Mouse (Mus musculus): Measurements from ENCODE around the gene Klhdc7b. TPM values are rescaled to one million over a fixed set of nuclear protein-coding genes. Genes with fewer than 3 reads are reported as not detected.
A peak's percentile ranks its signal among the peaks of the same experiment; 100 is the strongest.

The Klhdc7b gene
- polyA plus RNA-seq, 1 experiment from 2014 or later = 0.04 TPM

GRCm38 (mm10) chr15:89353837-89354236, 30.9 kb upstream of the Klhdc7b start:
- Histone ChIP-seq H3K4me2 (ENCODE audit: low read depth, low read length) (no peak overlapping the region), H3K36me3 (ENCODE audit: control insufficient read depth, insufficient read depth, low read length) (peaks cover 14% of the 10 kb centered on the region), H3K4me1 (ENCODE audit: control insufficient read depth, insufficient read depth, low read length) (peaks cover 13% of the 10 kb centered on the region), H3K27ac (ENCODE audit: low read length) (no peak overlapping the region), H3K9ac (ENCODE audit: low read length) (0 out of 2 replicates have a peak overlapping the region, but pooled peaks have one; percentile 32), H3K4me3 (replicated peaks; ENCODE audit: low read length) (no peak overlapping the region), H3K27me3 (ENCODE audit: control insufficient read depth, insufficient read depth, low read length) (no peaks in the 10 kb centered on the region), H3K9me3 (replicated peaks; ENCODE audit: control insufficient read depth, low read length) (no peaks in the 10 kb centered on the region)
- ATAC-seq (ENCODE audit: insufficient read depth, low FRiP score) = no peak
- WGBS = 92% methylated on average over 16 of the region's 16 CpGs

- Histone ChIP-seq H3K36me3 (ENCODE audit: control insufficient read depth, insufficient read depth, low read length) (peaks cover 14% of the 10 kb centered on the region), H3K9me3 (replicated peaks; ENCODE audit: control insufficient read depth, low read length) (no peaks in the 10 kb centered on the region), H3K4me3 (replicated peaks; ENCODE audit: low read length) (peak overlapping the region; percentile 86), H3K4me1 (ENCODE audit: control insufficient read depth, insufficient read depth, low read length) (peaks cover 13% of the 10 kb centered on the region), H3K27me3 (ENCODE audit: control insufficient read depth, insufficient read depth, low read length) (no peaks in the 10 kb centered on the region), H3K9ac (ENCODE audit: low read length) (peak overlapping the region; percentile 86), H3K4me2 (ENCODE audit: low read depth, low read length) (peak overlapping the region; percentile 96), H3K27ac (ENCODE audit: low read length) (no peak overlapping the region)
- 69% methylated on average over 7 of the region's 7 CpGs for WGBS
- ATAC-seq (ENCODE audit: insufficient read depth, low FRiP score) = no peak
Observed at GRCm38 (mm10) chr15:89354455-89354854, 30.3 kb upstream of the Klhdc7b start.

- under 1% methylated on average over 64 of the region's 64 CpGs for WGBS
- peak within 1 kb of the TSS; percentile 96 for H3K4me2 ChIP-seq (ENCODE audit: low read depth, low read length)
- H3K36me3 ChIP-seq (ENCODE audit: control insufficient read depth, insufficient read depth, low read length) = peaks cover 17% of the 10 kb centered on the region
- no peaks in the 10 kb centered on the region for H3K9me3 ChIP-seq (replicated peaks; ENCODE audit: control insufficient read depth, low read length)
- peak within 1 kb of the TSS; percentile 86 for H3K4me3 ChIP-seq (replicated peaks; ENCODE audit: low read length)
- H3K4me1 ChIP-seq (ENCODE audit: control insufficient read depth, insufficient read depth, low read length) = peaks cover 13% of the 10 kb centered on the region
- peak within 1 kb of the TSS; percentile 86 for H3K9ac ChIP-seq (ENCODE audit: low read length)
- peak; percentile 92 for ATAC-seq (ENCODE audit: insufficient read depth, low FRiP score)
- H3K27me3 ChIP-seq (ENCODE audit: control insufficient read depth, insufficient read depth, low read length) = no peaks in the 10 kb centered on the region
- H3K27ac ChIP-seq (ENCODE audit: low read length) = peak within 1 kb of the TSS; percentile 96
Observed at GRCm38 (mm10) chr15:89355241-89356187, 29.2 kb upstream of the Klhdc7b start, which contains the start of the genes Lmf2 and Ncaph2. TSS of gene Lmf2 (minus strand) at chr15:89355659. TSS of gene Ncaph2 (plus strand) at chr15:89355719.

GRCm38 (mm10) chr15:89356372-89356771, 28.3 kb upstream of the Klhdc7b start:
- Histone ChIP-seq H3K4me2 (ENCODE audit: low read depth, low read length) (peak overlapping the region; percentile 77), H3K36me3 (ENCODE audit: control insufficient read depth, insufficient read depth, low read length) (peaks cover 24% of the 10 kb centered on the region), H3K27ac (ENCODE audit: low read length) (peak overlapping the region; percentile 96), H3K4me3 (replicated peaks; ENCODE audit: low read length) (peak overlapping the region; percentile 86), H3K9ac (ENCODE audit: low read length) (peak overlapping the region; percentile 86), H3K4me1 (ENCODE audit: control insufficient read depth, insufficient read depth, low read length) (peaks cover 13% of the 10 kb centered on the region), H3K27me3 (ENCODE audit: control insufficient read depth, insufficient read depth, low read length) (no peaks in the 10 kb centered on the region), H3K9me3 (replicated peaks; ENCODE audit: control insufficient read depth, low read length) (no peaks in the 10 kb centered on the region)
- peak; percentile 75; the same call in 1 of the 2 replicates for ATAC-seq (ENCODE audit: insufficient read depth, low FRiP score)
- WGBS = under 1% methylated on average over 15 of the region's 15 CpGs

GRCm38 (mm10) chr15:89358784-89359183, 25.9 kb upstream of the Klhdc7b start:
- Histone ChIP-seq H3K9me3 (replicated peaks; ENCODE audit: control insufficient read depth, low read length) (no peaks in the 10 kb centered on the region), H3K36me3 (ENCODE audit: control insufficient read depth, insufficient read depth, low read length) (peaks cover 16% of the 10 kb centered on the region), H3K4me2 (ENCODE audit: low read depth, low read length) (no peak overlapping the region), H3K27me3 (ENCODE audit: control insufficient read depth, insufficient read depth, low read length) (no peaks in the 10 kb centered on the region), H3K4me1 (ENCODE audit: control insufficient read depth, insufficient read depth, low read length) (peaks cover 13% of the 10 kb centered on the region), H3K4me3 (replicated peaks; ENCODE audit: low read length) (no peak overlapping the region), H3K27ac (ENCODE audit: low read length) (no peak overlapping the region), H3K9ac (ENCODE audit: low read length) (no peak overlapping the region)
- ATAC-seq (ENCODE audit: insufficient read depth, low FRiP score) = no peak
- WGBS = 73% methylated on average over 3 of the region's 3 CpGs

DNA sequence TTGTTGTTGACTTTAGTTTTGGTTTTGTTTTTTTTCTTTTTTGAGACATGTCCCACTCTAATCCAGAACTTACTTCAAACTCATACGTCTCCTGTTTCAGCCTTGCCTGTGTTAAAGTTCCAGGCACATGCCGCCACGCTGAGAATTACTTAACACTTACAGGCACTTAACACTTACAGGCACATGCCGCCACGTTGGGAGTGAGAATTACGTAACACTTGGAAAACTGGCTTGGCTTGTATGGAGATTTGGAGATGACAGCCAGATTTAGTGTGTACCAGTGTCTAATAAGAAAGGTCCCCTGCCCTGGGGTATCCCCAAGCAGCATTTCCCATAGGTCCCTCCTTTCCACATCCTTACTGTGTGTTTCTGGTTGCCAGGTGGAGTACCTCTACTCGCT, 21.7 kb upstream of the Klhdc7b start:
- Histone ChIP-seq H3K9me3 (replicated peaks; ENCODE audit: control insufficient read depth, low read length) (no peaks in the 10 kb centered on the region), H3K4me2 (ENCODE audit: low read depth, low read length) (no peak overlapping the region), H3K27ac (ENCODE audit: low read length) (no peak overlapping the region), H3K4me1 (ENCODE audit: control insufficient read depth, insufficient read depth, low read length) (0 out of 2 replicates have a peak, but pooled peaks cover 3% of the 10 kb centered on the region), H3K4me3 (replicated peaks; ENCODE audit: low read length) (no peak overlapping the region), H3K27me3 (ENCODE audit: control insufficient read depth, insufficient read depth, low read length) (no peaks in the 10 kb centered on the region), H3K9ac (ENCODE audit: low read length) (no peak overlapping the region), H3K36me3 (ENCODE audit: control insufficient read depth, insufficient read depth, low read length) (peaks cover 38% of the 10 kb centered on the region)
- 83% methylated on average over 7 of the region's 7 CpGs for WGBS
- no peak for ATAC-seq (ENCODE audit: insufficient read depth, low FRiP score)

GRCm38 (mm10) chr15:89365141-89365551, 19.6 kb upstream of the Klhdc7b start:
- no peaks in the 10 kb centered on the region for H3K9me3 ChIP-seq (replicated peaks; ENCODE audit: control insufficient read depth, low read length)
- no peak overlapping the region for H3K9ac ChIP-seq (ENCODE audit: low read length)
- no peaks in the 10 kb centered on the region for H3K4me1 ChIP-seq (ENCODE audit: control insufficient read depth, insufficient read depth, low read length)
- ATAC-seq (ENCODE audit: insufficient read depth, low FRiP score) = no peak
- H3K36me3 ChIP-seq (ENCODE audit: control insufficient read depth, insufficient read depth, low read length) = peaks cover 55% of the 10 kb centered on the region
- 89% methylated on average over 4 of the region's 4 CpGs for WGBS
- H3K27ac ChIP-seq (ENCODE audit: low read length) = no peak overlapping the region
- no peak overlapping the region for H3K4me3 ChIP-seq (replicated peaks; ENCODE audit: low read length)
- no peaks in the 10 kb centered on the region for H3K27me3 ChIP-seq (ENCODE audit: control insufficient read depth, insufficient read depth, low read length)
- H3K4me2 ChIP-seq (ENCODE audit: low read depth, low read length) = no peak overlapping the region

DNA sequence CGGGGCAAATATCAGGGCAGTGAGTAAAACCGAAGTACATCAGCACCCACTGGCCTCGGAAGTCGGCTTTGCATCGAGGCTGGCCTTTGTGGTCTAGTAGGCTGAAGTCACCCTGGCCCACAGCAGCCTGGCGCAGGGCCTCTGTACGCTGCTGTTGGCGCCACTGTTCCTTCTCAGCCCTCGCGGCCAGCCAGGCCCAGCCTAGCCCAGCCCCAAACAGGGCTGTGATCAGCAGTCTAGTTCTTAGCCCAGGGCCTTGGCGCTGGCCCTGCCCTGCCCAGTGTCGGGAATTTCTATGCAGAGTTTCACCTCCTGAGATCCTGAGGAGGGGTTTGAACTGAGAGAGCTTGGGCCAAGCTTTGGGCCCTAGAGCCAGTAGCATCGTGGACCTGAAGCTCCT, 12.6 kb upstream of the Klhdc7b start:
- Histone ChIP-seq H3K27me3 (ENCODE audit: control insufficient read depth, insufficient read depth, low read length) (peaks cover 11% of the 10 kb centered on the region), H3K9me3 (replicated peaks; ENCODE audit: control insufficient read depth, low read length) (no peaks in the 10 kb centered on the region), H3K4me2 (ENCODE audit: low read depth, low read length) (no peak overlapping the region), H3K4me3 (replicated peaks; ENCODE audit: low read length) (no peak overlapping the region), H3K9ac (ENCODE audit: low read length) (no peak overlapping the region), H3K4me1 (ENCODE audit: control insufficient read depth, insufficient read depth, low read length) (peaks cover 10% of the 10 kb centered on the region; the same call in 1 of the 2 replicates), H3K36me3 (ENCODE audit: control insufficient read depth, insufficient read depth, low read length) (peaks cover 39% of the 10 kb centered on the region), H3K27ac (ENCODE audit: low read length) (no peak overlapping the region)
- ATAC-seq (ENCODE audit: insufficient read depth, low FRiP score) = no peak
- 85% methylated on average over 13 of the region's 13 CpGs for WGBS

DNA sequence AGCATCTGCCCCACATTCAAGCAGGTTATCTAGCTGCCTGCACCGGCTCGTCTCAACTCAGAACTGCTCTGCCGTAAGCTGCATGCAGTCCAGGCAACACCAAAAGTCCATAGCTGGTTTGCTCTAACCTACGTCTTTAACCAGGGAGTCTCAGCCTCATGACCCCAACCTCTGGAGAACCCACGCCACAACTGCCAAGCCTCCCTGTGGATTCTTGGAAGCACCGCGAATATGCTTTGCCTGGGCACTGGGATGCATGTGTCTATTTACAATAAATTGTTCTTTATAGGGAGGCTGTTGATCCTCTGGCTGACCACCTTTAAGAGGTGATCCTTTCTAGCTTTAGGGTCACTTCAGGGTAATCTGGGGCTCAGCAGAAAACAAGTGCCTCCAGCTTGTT, 12.2 kb upstream of the Klhdc7b start:
- H3K9ac ChIP-seq (ENCODE audit: low read length) = peak overlapping the region; percentile 90
- peak overlapping the region; percentile 87 for H3K4me2 ChIP-seq (ENCODE audit: low read depth, low read length)
- H3K4me3 ChIP-seq (replicated peaks; ENCODE audit: low read length) = peak overlapping the region; percentile 72; the same call in 1 of the 2 replicates
- H3K9me3 ChIP-seq (replicated peaks; ENCODE audit: control insufficient read depth, low read length) = no peaks in the 10 kb centered on the region
- 74% methylated on average over 7 of the region's 7 CpGs for WGBS
- peaks cover 15% of the 10 kb centered on the region for H3K27me3 ChIP-seq (ENCODE audit: control insufficient read depth, insufficient read depth, low read length)
- H3K36me3 ChIP-seq (ENCODE audit: control insufficient read depth, insufficient read depth, low read length) = peaks cover 35% of the 10 kb centered on the region
- ATAC-seq (ENCODE audit: insufficient read depth, low FRiP score) = no peak
- H3K4me1 ChIP-seq (ENCODE audit: control insufficient read depth, insufficient read depth, low read length) = peaks cover 10% of the 10 kb centered on the region; the same call in 1 of the 2 replicates
- H3K27ac ChIP-seq (ENCODE audit: low read length) = peak overlapping the region; percentile 96; the same call in 1 of the 2 replicates
